Comparison of ENCODE assay signal across 20 mouse cellular contexts in genomic region chr13:91753724-91754123, GRCm38 (mm10). TPM values are rescaled to one million over a fixed set of nuclear protein-coding genes. Genes with fewer than 3 reads are reported as not detected.
A peak's percentile ranks its signal among the peaks of the same experiment; 100 is the strongest.
DNase-seq lines count a peak whose midpoint lies in the region; ATAC-seq and TF ChIP-seq lines count a peak whose summit lies in the region.
"Had no signal": no experiment of that assay in that cellular context is flagged by ENCODE, and none has a peak within 500 bp of the region (broad histone marks: within the 10 kb centered on the region; RNA-seq: fewer than 3 reads in every experiment).

No protein-coding gene starts in this region.

- TF ChIP-seq CTCF in thymus, adult 2 months (IDR thresholded peaks at IDR 0.05; ENCODE audit: borderline replicate concordance, control insufficient read depth, extremely low read depth, insufficient read depth, low read length, poor library complexity), result no peak

- H3K27me3 ChIP-seq in forebrain, embryonic 16.5 days (replicated peaks; ENCODE audit: control insufficient read depth, insufficient read depth, low read length), result no peaks in the 10 kb centered on the region
- H3K27me3 ChIP-seq in forebrain, embryonic 12.5 days, result no peaks in the 10 kb centered on the region
- no peaks in the 10 kb centered on the region for H3K27me3 ChIP-seq in thymus, adult 2 months (ENCODE audit: control insufficient read depth, insufficient read depth, low read length)
- no peaks in the 10 kb centered on the region for H3K27me3 ChIP-seq in intestine, embryonic 16.5 days (replicated peaks; ENCODE audit: control insufficient read depth, insufficient read depth, low read length)
- H3K27me3 ChIP-seq: embryonic facial prominence, embryonic 12.5 days; kidney, embryonic 15.5 days had no signal

- peak; percentile 12 for DNase-seq in left cerebral cortex, postnatal 4 days
- no peak for DNase-seq in left cerebral cortex, adult 18-20 months (ENCODE audit: low spot score in 2 of 2)
- DNase-seq in brain, adult 2 months (ENCODE audit: low read depth, low spot score), result peak; percentile 58
- peak; percentile 34 for DNase-seq in thymus, adult 2 months
- DNase-seq in kidney, postnatal 4 days, result no peak
- DNase-seq: adrenal gland, postnatal 36 days; cerebellum, postnatal 25 days; right cerebral cortex, postnatal 14 days had no signal

- no peak overlapping the region for H3K4me2 ChIP-seq in forebrain, embryonic 16.5 days (ENCODE audit: low read length)
- H3K4me2 ChIP-seq in forebrain, embryonic 12.5 days, result no peak overlapping the region
- no peak overlapping the region for H3K4me2 ChIP-seq in intestine, embryonic 16.5 days (ENCODE audit: low read depth, low read length)
- H3K4me2 ChIP-seq: embryonic facial prominence, embryonic 12.5 days; kidney, embryonic 15.5 days; liver, embryonic 11.5 days had no signal

- no peaks in the 10 kb centered on the region for H3K9me3 ChIP-seq in forebrain, embryonic 16.5 days (ENCODE audit: control insufficient read depth, low read length)
- no peaks in the 10 kb centered on the region for H3K9me3 ChIP-seq in forebrain, embryonic 12.5 days
- H3K9me3 ChIP-seq in intestine, embryonic 16.5 days (ENCODE audit: control insufficient read depth, low read length), result no peaks in the 10 kb centered on the region
- H3K9me3 ChIP-seq: embryonic facial prominence, embryonic 12.5 days; kidney, embryonic 15.5 days; megakaryocyte, embryonic 14.5 days had no signal

- no peak overlapping the region for H3K4me3 ChIP-seq in forebrain, embryonic 16.5 days (replicated peaks; ENCODE audit: low read length)
- no peak overlapping the region for H3K4me3 ChIP-seq in forebrain, embryonic 12.5 days (replicated peaks)
- H3K4me3 ChIP-seq in thymus, adult 2 months (ENCODE audit: control insufficient read depth, insufficient read depth, low read length), result no peak overlapping the region
- H3K4me3 ChIP-seq in intestine, embryonic 16.5 days (ENCODE audit: low read length), result no peak overlapping the region
- H3K4me3 ChIP-seq: embryonic facial prominence, embryonic 12.5 days; kidney, embryonic 15.5 days; megakaryocyte, embryonic 14.5 days had no signal

- H3K4me1 ChIP-seq in forebrain, embryonic 16.5 days (replicated peaks; ENCODE audit: control insufficient read depth, insufficient read depth, low read length), result no peaks in the 10 kb centered on the region
- no peaks in the 10 kb centered on the region for H3K4me1 ChIP-seq in forebrain, embryonic 12.5 days
- peaks cover 4% of the 10 kb centered on the region for H3K4me1 ChIP-seq in thymus, adult 2 months (replicated peaks; ENCODE audit: control insufficient read depth, insufficient read depth, low read length)
- H3K4me1 ChIP-seq in intestine, embryonic 16.5 days (ENCODE audit: control insufficient read depth, insufficient read depth, low read length), result no peaks in the 10 kb centered on the region
- H3K4me1 ChIP-seq: embryonic facial prominence, embryonic 12.5 days; kidney, embryonic 15.5 days had no signal

- WGBS in forebrain, embryonic 16.5 days, result 42% methylated on average over 4 of the region's 4 CpGs
- WGBS in forebrain, embryonic 12.5 days, result 63% methylated on average over 4 of the region's 4 CpGs
- WGBS in thymus, adult 2 months, result 11% methylated on average over 4 of the region's 4 CpGs
- 56% methylated on average over 4 of the region's 4 CpGs for WGBS in intestine, embryonic 16.5 days

- ATAC-seq in forebrain, embryonic 16.5 days, result peak; percentile 62
- ATAC-seq in forebrain, embryonic 12.5 days (ENCODE audit: low FRiP score), result no peak
- ATAC-seq in intestine, embryonic 16.5 days, result no peak
- ATAC-seq: activated CD4-positive, CD25-positive, alpha-beta regulatory T cell, adult 4 months had no signal

- no peaks in the 10 kb centered on the region for H3K36me3 ChIP-seq in forebrain, embryonic 16.5 days (ENCODE audit: control insufficient read depth, insufficient read depth)
- no peaks in the 10 kb centered on the region for H3K36me3 ChIP-seq in forebrain, embryonic 12.5 days (replicated peaks)
- H3K36me3 ChIP-seq in thymus, adult 2 months (ENCODE audit: control insufficient read depth, insufficient read depth, low read length), result no peaks in the 10 kb centered on the region
- no peaks in the 10 kb centered on the region for H3K36me3 ChIP-seq in intestine, embryonic 16.5 days (ENCODE audit: control insufficient read depth, insufficient read depth, low read length)
- H3K36me3 ChIP-seq: embryonic facial prominence, embryonic 12.5 days; kidney, embryonic 15.5 days had no signal

- H3K27ac ChIP-seq in forebrain, embryonic 16.5 days (ENCODE audit: low read length), result no peak overlapping the region
- H3K27ac ChIP-seq in forebrain, embryonic 12.5 days, result no peak overlapping the region
- H3K27ac ChIP-seq in thymus, adult 2 months (ENCODE audit: control insufficient read depth, insufficient read depth, low read length), result no peak overlapping the region
- no peak overlapping the region for H3K27ac ChIP-seq in intestine, embryonic 16.5 days (ENCODE audit: low read length)
- H3K27ac ChIP-seq: embryonic facial prominence, embryonic 12.5 days; kidney, embryonic 15.5 days had no signal

- H3K9ac ChIP-seq in forebrain, embryonic 16.5 days (replicated peaks; ENCODE audit: low read depth, low read length), result no peak overlapping the region
- H3K9ac ChIP-seq in forebrain, embryonic 12.5 days, result no peak overlapping the region
- H3K9ac ChIP-seq in intestine, embryonic 16.5 days (ENCODE audit: low read depth, low read length), result no peak overlapping the region
- H3K9ac ChIP-seq: embryonic facial prominence, embryonic 12.5 days; kidney, embryonic 15.5 days had no signal

- no peak for TF ChIP-seq POLR2A in thymus, adult 2 months (IDR thresholded peaks at IDR 0.05; ENCODE audit: control insufficient read depth, extremely low read depth, insufficient read depth, low read length, poor library complexity)

- intact Hi-C loops in left cerebral cortex, postnatal 4 days (cut with DNase I), result no loop called here

RNA-seq across cellular contexts. Expression of gene Acot12, which starts 12.4 kb away (rescaled TPM):
- polyA plus RNA-seq in forebrain, embryonic 16.5 days (2015; fragmentation: Nextera tagmentation; extraction: Ambion mirVana), result not detected in 2 replicates
- polyA plus RNA-seq in forebrain, embryonic 12.5 days (2016; fragmentation: Nextera tagmentation; extraction: Ambion mirVana), result 0.12 TPM in 1 of 2 replicates, not detected in the other
- total RNA-seq in left cerebral cortex, postnatal 4 days (2021), result under 1 TPM in 1 of 2 experiments, not detected in 1; 0.24 TPM
- total RNA-seq in left cerebral cortex, adult 18-20 months (2021), result under 1 TPM in 1 of 2 experiments, not detected in 1; 0.16 TPM
- 0.03 and 0.27 TPM in 2 replicates for polyA plus RNA-seq in thymus, adult 2 months (2012; rRNA removed)
- 0.53 and 0.87 TPM in 2 replicates for polyA plus RNA-seq in intestine, embryonic 16.5 days (2015; fragmentation: Nextera tagmentation; extraction: Ambion mirVana)
- total RNA-seq: gastrocnemius, adult 18-20 months; heart, adult 8-10 months had no signal
- polyA plus RNA-seq: activated CD4-positive, CD25-positive, alpha-beta regulatory T cell, adult 4 months; heart, postnatal 0 days; kidney, embryonic 15.5 days; lung, embryonic 16.5 days had no signal

RNA-seq across cellular contexts. Expression of gene Zcchc9, which starts 53.8 kb away (rescaled TPM):
- 18.5 and 21.9 TPM in 2 replicates for polyA plus RNA-seq in forebrain, embryonic 16.5 days (2015; fragmentation: Nextera tagmentation; extraction: Ambion mirVana)
- polyA plus RNA-seq in forebrain, embryonic 12.5 days (2016; fragmentation: Nextera tagmentation; extraction: Ambion mirVana), result 27.2 and 28.8 TPM in 2 replicates
- 10 to 100 TPM; 15.4 to 18.6 TPM for total RNA-seq in left cerebral cortex, postnatal 4 days (2021)
- 10 to 100 TPM; 16.0 to 17.0 TPM for total RNA-seq in left cerebral cortex, adult 18-20 months (2021)
- 20.4 and 20.9 TPM in 2 replicates for polyA plus RNA-seq in thymus, adult 2 months (2012; rRNA removed)
- 26.2 and 30.1 TPM in 2 replicates for polyA plus RNA-seq in intestine, embryonic 16.5 days (2015; fragmentation: Nextera tagmentation; extraction: Ambion mirVana)

Comparison
In these comparisons a context has a peak if more than half of its experiments do, and no peak if none do; other contexts are left out.
1. DNase-seq: peak in left cerebral cortex, postnatal 4 days (single experiment), brain, adult 2 months (single experiment) and thymus, adult 2 months (single experiment); none in left cerebral cortex, adult 18-20 months (0 of 2) and kidney, postnatal 4 days (0 of 2).